Mouse (Mus musculus) E14TG2a.4 (cell line): ENCODE data around the gene Slc9a1.
A peak's percentile ranks its signal among the peaks of the same experiment; 100 is the strongest.

ENCODE experiments used
- H3K27me3 ChIP-seq: 2 replicates; pipeline ENCODE4 v1.6.1; 2014; ENCODE audit warnings: low read length, control low read depth; ENCODE audit not compliant: insufficient read depth
- H3K36me3 ChIP-seq: 2 replicates; pipeline ENCODE4 v1.6.1; 2014; ENCODE audit warnings: low read length, control low read depth; ENCODE audit not compliant: insufficient read depth
- H3K4me1 ChIP-seq: replicated peaks from 2 replicates; pipeline ENCODE4 v1.6.1; 2014; ENCODE audit warnings: low read depth, low read length, control low read depth
- H3K4me3 ChIP-seq: replicated peaks from 2 replicates; pipeline ENCODE4 v1.5.1; 2014; ENCODE audit warnings: mild to moderate bottlenecking, low read length
- H3K9me3 ChIP-seq: 2 replicates; pipeline ENCODE4 v1.6.1; 2014; ENCODE audit warnings: low read length, control low read depth
- CTCF ChIP-seq: conservative IDR thresholded peaks from 2 replicates; pipeline ENCODE4 v1.5.1; 2014; ENCODE audit warnings: low read length
- NANOG ChIP-seq: IDR thresholded peaks from 2 replicates; pipeline ENCODE4 v1.6.1; 2014; ENCODE audit warnings: borderline replicate concordance, low read length, mixed read lengths
- POU5F1 ChIP-seq: IDR thresholded peaks from 2 replicates; pipeline ENCODE4 v1.6.1; 2014; ENCODE audit warnings: low read length, borderline replicate concordance

The Slc9a1 gene

GRCm38 (mm10) chr4:133370298-133371274, 1.1 kb downstream of the Slc9a1 start:
- H3K9me3 ChIP-seq: no peaks in the 10 kb centered on the region
- H3K4me1 ChIP-seq: peaks cover 64% of the 10 kb centered on the region
- no peaks in the 10 kb centered on the region for H3K27me3 ChIP-seq
- H3K36me3 ChIP-seq: peaks cover 30% of the 10 kb centered on the region
- TF ChIP-seq CTCF (no peak), POU5F1 (no peak), NANOG (no peak)
- H3K4me3 ChIP-seq: peak overlapping the region; percentile 90

GRCm38 (mm10) chr4:133371621-133372277, 2.2 kb downstream of the Slc9a1 start:
- H3K4me3 ChIP-seq: peak overlapping the region; percentile 90

GRCm38 (mm10) chr4:133372278-133372665, 2.8 kb downstream of the Slc9a1 start:
- Histone ChIP-seq H3K9me3 (no peaks in the 10 kb centered on the region), H3K27me3 (no peaks in the 10 kb centered on the region), H3K4me3 (peak overlapping the region; percentile 45), H3K4me1 (peaks cover 80% of the 10 kb centered on the region), H3K36me3 (peaks cover 31% of the 10 kb centered on the region)
- TF ChIP-seq POU5F1 (no peak), CTCF (no peak), NANOG (no peak)

More at GRCm38 (mm10) chr4:133371621-133372277, 2.2 kb downstream of the Slc9a1 start:
- peaks cover 31% of the 10 kb centered on the region for H3K36me3 ChIP-seq
- no peaks in the 10 kb centered on the region for H3K27me3 ChIP-seq
- peaks cover 75% of the 10 kb centered on the region for H3K4me1 ChIP-seq
- TF ChIP-seq CTCF: no peak
- TF ChIP-seq POU5F1: no peak
- TF ChIP-seq NANOG: no peak
- H3K9me3 ChIP-seq: no peaks in the 10 kb centered on the region

- H3K4me3 ChIP-seq: no peak overlapping the region
- no peak for TF ChIP-seq NANOG
- TF ChIP-seq CTCF: no peak
- TF ChIP-seq POU5F1: no peak
- H3K36me3 ChIP-seq: peaks cover 31% of the 10 kb centered on the region
- peaks cover 93% of the 10 kb centered on the region for H3K4me1 ChIP-seq
- H3K27me3 ChIP-seq: no peaks in the 10 kb centered on the region
- no peaks in the 10 kb centered on the region for H3K9me3 ChIP-seq
Observed at GRCm38 (mm10) chr4:133374011-133374410, 4.5 kb downstream of the Slc9a1 start.

GRCm38 (mm10) chr4:133375812-133376577, 6.5 kb downstream of the Slc9a1 start:
- Histone ChIP-seq H3K27me3 (no peaks in the 10 kb centered on the region), H3K4me3 (peak overlapping the region; percentile 33; the same call in 1 of the 2 replicates), H3K9me3 (no peaks in the 10 kb centered on the region), H3K4me1 (peaks cover 97% of the 10 kb centered on the region), H3K36me3 (peaks cover 28% of the 10 kb centered on the region)
- TF ChIP-seq CTCF (no peak), POU5F1 (no peak), NANOG (no peak)

GRCm38 (mm10) chr4:133378236-133379045, 8.9 kb downstream of the Slc9a1 start:
- Histone ChIP-seq H3K4me3 (peak overlapping the region; percentile 39), H3K27me3 (no peaks in the 10 kb centered on the region), H3K36me3 (peaks cover 14% of the 10 kb centered on the region), H3K4me1 (peaks cover 84% of the 10 kb centered on the region), H3K9me3 (no peaks in the 10 kb centered on the region)
- TF ChIP-seq CTCF: no peak
- no peak for TF ChIP-seq POU5F1
- TF ChIP-seq NANOG: no peak

- TF ChIP-seq POU5F1: no peak
- no peak for TF ChIP-seq NANOG
- no peak for TF ChIP-seq CTCF
- no peaks in the 10 kb centered on the region for H3K27me3 ChIP-seq
- H3K4me3 ChIP-seq: peak overlapping the region; percentile 37
- no peaks in the 10 kb centered on the region for H3K9me3 ChIP-seq
- peaks cover 81% of the 10 kb centered on the region for H3K4me1 ChIP-seq
- H3K36me3 ChIP-seq: peaks cover 12% of the 10 kb centered on the region
Observed at GRCm38 (mm10) chr4:133379046-133379347, 9.5 kb downstream of the Slc9a1 start.
